Mouse (Mus musculus) retina, postnatal 1 day (tissue): ENCODE results near the gene Dnajb6.
"Not testable (repeated sequence)": the region's sequence is repeated elsewhere in the genome, so short reads cannot be mapped to it uniquely, and the experiment has no call there.

Experiments used
- DNase-seq: peaks from one replicate; pipeline ENCODE4 v3.0.0-alpha.2; 2012

The Dnajb6 gene

DNA sequence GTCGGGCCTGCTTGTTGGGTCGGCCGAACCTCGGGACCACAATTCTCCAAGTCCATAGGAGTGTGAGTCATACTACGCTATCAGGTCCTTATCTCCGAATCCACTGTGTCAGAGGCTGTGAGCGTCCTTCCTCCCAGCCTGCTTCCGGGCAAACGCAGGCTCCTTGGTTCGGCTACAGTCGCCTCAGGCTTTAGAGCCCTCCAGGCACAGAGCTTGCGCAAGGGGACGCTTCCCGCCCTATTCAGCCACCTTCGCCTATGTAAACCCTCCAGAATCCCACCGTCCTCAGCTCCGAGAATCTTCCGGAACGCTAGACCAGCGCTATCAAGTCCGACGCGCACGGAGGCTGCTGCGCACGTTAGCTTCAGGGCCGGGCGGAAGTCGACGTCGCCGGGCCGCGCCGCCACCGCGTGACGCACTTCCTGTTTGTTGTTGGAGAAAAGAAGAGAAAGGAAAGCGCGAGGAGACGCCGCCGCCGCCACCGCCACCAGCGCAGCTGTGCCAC lies at the start of gene Dnajb6, which contains the start of gene Gm5129:
Gene Dnajb6, plus strand, starts transcription at position 132 of the 505 bp plus-strand sequence.
Gene Gm5129, minus strand, starts transcription at position 380 of the 505 bp plus-strand sequence.
- DNase-seq: peak; percentile 96

DNA sequence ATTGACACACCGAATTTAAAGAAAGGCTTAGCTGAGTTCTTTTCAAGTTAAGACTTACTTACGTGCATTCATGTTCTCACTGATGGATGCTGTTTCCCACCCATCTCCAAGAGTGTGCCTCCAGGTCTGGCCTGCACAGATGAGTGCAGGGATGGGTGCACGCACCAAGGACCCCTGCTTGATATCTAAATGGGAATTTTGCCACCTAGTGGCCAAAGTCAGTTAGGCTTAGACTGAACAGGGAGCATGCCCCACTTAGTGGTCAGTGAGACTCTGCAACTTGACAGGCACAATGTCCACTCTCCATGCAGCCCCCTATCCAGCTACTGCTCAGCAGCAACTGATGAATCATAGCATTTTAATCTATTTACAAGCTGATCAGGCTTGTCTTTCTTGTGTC lies 47.8 kb upstream of the Dnajb6 start:
- DNase-seq: peak; percentile 80

DNA sequence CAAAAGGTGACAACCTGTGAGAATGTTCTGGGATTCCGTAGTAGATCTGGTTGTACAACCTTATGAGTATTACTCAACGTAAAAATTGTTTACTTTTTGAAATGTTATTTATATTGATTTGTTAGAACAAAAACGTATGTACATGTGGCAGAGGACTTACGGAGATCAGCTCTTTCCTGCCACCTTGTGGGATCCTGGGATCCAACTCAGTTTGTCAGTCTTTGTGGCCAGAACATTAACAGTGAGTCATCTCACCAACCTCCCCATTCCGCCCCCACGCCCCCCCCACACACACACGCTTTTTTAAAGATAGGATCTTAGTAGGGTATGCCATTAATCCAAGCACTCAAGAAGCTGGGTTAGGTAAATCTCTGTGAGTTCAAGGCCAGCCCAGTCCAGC lies 47.1 kb upstream of the Dnajb6 start:
- DNase-seq: no peak

DNA sequence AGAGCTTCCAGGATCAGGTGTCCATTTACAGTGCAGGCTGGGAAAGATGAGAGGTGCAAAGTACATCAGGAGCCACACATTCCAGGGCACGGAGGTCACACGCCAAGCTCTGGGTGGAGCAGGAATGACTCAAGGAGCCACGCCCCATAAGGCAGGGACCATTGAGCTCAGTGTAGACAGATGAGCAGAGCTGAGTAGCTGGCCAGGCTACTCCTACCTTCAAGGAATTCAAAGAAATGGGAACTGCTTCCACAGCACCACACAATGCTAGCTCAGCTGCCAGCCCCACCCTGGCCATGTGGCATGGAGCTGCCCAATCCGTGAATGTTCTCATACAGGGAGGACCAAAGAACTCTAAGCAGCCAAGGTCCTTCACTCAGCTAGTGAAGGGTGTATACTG lies 37.0 kb upstream of the Dnajb6 start:
- no peak for DNase-seq

DNA sequence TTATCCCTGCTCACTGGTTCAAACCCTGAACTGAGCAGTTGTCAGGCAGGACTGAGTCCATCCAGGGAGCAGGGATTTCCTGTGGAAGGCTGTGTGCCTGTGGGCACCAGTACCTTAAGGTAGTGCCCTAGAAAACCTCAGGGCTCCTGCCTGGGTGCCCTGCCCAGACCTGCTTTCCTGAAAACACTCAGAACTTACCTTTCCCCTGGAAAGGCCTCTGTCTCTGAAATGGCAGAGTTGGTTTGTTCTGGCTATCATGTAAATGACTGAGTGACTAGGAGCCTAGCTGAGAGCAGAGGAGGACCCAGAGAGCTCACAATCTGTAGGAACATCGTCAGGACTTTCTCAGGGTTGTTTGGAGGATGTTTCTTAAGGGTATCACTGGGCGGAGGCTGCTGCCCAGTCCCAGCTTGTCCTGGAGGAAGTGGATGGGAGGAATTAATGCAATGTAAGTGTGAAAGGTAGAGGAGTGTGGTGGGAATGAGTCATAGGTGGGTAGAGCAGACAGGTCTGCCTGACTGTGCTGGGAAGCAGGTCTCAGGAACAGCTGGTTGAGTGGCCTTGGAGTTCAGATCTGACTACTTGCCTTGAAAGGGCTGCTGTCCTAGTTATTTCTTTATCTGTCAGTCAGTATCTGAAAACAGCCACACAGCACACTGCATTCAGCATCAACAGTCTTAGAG lies 35.8 kb upstream of the Dnajb6 start:
- no peak for DNase-seq

DNA sequence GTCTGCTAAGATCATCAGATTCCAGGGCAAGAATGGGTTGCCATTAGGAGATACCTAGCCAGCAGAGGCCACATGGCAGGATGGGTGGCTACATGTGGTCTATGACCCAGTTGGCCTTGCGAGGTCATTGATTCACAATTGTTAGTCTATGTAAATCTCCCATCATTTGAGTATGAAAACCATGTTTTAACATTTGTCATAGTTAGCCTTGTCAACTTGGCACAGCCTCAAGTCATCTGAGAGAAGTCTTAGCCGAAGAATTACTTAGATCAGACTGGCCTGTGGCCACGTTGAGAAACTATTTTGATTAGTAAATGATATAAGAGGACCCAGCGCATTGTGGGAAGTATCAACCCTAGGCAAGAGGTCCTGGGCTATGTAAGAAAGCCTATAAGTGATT lies 28.2 kb upstream of the Dnajb6 start:
- no peak for DNase-seq

DNA sequence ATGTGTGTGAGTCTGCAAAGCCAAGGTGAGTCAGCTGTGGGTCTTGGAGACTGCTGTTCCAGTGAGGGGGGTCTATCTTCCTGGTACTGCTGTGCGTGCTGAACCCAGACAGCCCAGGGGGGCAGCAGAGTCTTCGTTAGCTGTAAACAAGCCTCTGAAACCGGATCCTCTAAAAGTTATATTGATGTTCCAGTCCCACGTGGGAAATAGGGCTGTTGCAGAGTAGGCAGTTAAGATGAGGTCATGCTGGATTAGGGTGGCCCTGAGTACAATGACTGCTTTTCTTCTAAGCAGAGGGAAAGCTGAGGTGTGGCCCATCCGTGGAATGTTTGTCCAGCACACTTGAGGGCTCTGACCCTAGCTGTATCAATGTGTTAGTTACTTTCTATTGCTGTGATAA lies 27.2 kb upstream of the Dnajb6 start:
- DNase-seq: peak; percentile 35

DNA sequence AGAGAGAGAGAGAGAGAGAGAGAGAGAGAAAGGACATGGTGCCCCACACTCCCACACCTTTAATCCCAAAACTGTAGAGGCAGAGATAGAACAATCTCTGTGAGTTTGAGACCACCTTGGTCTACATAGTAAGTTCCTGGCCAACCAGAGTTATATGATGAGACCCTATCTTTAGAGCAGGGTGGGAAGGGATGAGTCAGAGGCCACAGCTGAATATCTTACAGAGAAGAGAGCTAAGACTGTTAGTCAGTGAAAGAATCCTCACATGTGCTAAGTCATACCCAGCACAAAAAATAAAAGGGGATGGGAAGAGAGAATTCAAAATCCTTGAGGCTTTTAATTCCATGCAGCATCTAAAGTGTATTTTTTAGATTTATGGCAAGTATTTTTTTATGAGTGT lies 23.9 kb upstream of the Dnajb6 start:
- no peak for DNase-seq

DNA sequence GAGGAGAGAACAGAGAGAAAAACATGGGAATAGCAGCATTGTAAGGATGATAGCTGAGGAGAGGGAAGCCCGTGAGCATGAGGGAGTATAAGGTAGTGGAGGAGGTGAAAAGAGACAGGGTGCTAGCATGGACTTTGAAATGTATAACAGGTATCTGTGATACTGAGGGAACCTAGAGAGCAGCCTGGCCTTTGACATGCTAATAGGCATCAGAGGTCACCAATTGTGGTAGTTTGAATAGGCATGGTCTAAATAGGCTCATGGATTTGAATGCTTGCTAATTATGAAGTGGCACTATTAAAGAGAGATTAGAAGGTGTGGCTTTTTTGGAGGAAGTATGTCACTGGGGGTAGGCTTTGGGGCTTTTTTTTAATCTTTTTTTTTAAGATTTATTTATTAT lies 22.6 kb upstream of the Dnajb6 start:
- no peak for DNase-seq

DNA sequence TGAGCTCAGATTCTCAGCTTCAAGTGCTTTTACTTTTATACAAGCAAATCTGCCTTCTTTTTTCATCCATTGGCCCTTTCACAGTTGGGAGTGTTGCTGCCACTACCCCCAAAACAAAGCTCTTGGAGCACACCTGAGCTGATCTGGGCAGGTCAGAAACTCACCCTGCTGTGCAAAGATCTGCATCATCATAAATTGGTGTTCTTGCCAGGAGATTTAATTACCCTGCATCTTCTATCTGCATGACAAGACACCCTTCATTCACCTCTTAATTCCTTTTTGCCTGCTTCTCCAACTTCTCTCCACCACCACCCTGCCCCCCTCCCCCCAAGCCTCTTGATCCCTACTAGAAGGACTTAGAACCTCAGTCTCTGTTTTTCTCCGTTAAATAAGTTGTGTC lies 14.3 kb upstream of the Dnajb6 start:
- DNase-seq: no peak

DNA sequence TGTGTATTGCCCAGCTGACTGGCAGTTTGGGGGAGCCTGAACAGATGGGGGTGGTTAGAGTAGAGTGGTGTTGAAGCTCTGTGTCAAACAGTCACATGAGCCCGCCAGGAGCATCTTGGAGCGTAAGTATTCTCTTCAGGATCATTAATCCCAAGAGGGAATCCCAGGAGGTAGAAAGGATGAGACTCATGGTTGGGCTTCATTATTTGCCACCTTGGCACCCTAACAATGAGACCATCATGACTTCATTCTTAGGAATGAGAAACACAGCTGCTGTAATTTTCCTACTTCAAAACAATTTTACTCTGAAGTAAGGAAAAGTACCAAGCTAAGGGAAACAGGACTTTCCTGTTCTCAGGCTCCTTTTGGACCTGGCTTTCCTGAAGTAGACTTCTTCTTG lies 10.1 kb upstream of the Dnajb6 start:
- DNase-seq: no peak

DNA sequence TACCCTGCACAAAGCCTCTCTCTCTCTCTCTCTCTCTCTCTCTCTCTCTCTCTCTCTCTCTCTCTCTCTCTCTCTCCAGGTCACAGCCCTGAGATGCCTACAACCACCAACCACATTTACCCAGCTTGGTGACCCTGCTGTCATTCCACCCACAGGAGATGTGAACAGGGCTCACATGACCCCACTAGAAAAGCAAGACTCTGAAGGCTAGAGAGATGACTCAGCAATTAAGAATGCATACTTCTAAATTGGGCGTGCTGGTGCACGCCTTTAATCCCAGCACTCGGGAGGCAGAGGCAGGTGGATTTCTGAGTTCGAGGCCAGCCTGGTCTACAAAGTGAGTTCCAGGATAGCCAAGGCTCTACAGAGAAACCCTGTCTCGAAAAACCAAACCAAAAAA lies 9.4 kb upstream of the Dnajb6 start:
- not testable (repeated sequence) for DNase-seq

DNA sequence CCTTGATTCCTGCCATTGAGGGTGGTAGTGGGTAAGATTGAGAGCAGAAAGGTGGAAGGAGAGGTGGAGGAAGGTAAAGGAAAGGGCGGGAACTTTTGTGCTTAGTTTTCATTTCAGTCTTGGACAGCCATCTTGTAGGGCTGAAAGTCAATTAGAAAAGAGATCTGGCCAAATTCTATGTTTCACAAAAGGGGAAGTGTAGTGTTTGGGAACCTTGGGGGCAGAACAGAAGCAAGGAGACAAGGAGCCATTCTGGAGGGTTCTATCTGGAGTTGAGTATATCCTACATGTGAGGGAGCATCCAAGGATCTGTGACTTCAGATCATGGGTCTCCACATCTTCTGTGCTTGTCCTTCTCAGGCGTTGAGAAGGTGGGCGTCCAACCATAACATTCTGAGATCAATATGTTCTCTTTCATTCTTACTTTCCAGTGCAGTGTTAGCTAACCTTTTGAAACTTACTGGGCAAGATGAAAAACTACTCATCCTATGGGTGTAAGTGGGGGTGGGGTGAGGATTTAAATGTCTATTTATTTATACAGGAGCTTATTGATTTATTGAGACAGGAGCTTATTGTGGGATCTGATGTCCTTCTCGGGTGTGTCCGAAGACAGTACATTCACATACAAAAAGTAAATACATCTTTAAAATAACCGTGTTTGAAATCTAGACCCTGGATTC lies 517 bp upstream of the Dnajb6 start:
- no peak for DNase-seq

DNA sequence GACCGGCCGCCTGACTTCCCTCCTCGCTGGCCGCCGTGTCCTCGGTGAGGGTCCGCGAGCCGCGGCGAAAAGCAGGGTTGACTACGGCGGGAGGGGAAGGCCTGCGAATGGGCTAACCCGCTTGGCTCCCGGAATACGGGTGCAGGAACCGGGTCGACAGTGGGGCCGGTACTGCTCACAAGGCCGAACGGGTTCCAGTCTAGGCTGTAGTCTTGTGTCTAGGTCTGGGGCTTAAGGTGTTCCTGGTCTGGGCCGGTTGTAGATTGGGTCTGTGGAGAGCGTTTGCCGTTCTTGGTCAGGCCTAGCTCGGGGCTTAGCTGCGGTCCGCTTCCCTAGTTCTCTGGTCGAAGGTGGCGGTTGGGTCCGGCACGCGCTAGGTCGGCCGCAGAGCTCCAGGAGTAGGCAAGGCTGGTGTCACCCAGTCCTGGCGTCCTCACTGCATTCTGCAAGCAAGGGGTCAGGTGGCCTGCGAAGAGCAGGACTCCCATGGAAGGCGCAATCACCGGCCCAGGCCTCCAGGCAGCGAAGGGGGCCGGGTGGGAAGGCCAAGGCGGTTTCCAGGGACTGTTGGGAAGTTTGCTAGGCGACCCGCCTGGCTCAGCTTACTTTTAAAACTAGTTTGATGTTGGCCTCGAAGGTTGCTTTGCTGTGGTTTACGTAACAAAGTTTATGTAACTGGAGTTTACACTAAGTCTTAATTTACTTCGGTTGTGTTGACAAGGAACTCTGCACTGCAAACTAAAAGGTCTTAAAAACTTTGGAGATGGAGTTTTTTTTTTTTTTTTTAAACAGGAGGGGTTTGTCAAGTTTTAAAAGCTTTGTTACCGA lies 799 bp downstream of the Dnajb6 start:
- no peak for DNase-seq

DNA sequence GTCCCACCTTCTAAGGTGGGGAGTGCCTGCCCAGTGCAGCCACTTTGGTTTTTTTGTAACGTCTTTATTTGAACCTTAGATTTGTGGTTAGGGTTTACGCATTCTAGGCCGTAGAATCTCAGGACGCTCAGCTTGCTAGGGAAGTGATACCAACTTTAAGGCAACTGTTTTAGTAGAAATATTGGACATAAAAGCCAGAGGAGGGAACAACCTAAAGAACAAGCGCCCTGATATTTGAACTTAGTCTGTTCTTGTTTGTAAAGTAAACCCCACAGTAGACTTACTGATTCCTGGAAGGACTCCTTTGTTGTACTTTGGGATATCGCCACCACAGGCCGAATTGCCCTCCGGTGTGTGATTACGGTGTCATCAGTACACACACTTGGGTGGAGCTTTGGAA lies 1.5 kb downstream of the Dnajb6 start:
- no peak for DNase-seq

DNA sequence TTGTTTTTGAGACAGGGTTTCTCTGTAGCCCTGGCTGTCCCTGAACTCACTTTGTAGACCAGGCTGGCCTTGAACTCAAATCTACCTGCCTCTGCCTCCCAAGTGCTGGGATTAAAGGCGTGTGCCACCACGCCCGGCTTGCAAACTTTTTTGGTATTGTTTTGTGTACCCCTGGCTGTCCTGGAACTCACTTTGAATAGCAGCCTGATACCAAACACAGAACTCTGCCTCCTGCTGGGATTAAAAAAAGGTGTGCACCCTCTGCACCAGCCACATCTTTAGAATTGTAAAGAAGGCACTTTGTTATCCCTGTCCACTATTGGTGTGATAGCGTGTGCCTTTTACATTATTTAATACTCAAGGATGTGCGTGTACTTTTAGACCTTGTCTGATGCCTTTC lies 2.0 kb downstream of the Dnajb6 start:
- DNase-seq: no peak

DNA sequence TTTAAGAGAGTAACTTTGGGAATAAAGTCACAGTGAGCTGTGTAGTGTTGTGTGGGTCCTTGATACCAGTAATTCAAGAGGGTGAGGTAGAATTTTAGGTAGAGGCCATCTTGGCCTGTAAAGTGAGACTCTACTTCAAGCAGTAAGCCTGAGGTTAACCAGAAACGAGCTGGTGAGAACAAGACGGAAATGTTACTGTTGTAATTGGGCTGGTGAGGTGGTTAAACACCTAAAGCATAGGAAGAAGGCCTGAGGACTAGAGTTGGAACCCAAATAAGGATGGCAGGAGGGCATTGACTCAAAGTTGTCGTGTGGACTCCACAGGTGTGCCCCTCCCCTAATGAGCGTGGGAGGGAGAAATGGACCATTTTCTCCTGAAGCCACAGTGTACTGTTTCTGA lies 2.6 kb downstream of the Dnajb6 start:
- DNase-seq: no peak

DNA sequence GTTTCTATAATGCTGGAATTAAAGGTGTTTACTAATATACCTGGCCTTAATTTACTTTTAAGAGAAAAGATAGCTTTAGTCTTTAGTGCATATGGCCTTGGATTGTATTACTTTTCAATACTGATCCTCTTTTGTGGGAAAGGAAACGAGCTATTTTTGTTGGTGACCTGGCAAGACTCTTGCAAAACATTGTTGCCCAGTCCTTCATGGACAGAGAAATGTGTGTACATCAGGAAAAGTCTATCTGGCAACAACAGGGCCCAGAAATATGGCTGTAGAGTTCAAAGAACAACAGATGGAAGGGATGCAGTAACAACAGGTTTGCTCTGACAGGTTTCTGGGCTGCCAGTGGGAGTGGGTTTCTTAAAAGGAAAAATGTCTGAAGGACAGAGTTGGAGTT lies 5.2 kb downstream of the Dnajb6 start:
- DNase-seq: no peak

DNA sequence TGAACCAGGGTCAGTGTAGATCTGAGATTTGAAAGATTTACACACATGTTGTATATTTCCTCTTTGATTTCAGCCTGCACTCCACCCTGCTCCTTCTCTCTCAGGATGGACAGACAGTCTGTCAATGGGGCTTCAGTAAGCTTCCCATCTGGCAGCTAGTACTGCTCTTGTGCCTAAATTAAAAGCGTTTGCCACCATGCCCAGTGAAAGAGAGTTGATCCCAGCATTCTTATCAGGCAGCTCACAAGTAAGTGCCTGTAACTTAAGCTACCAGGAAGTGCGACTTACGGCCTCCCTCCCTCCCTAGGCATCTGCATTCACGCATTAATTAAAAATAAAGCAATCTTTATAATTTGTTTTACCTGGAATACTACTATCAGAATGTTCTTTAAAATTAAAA lies 5.6 kb downstream of the Dnajb6 start:
- DNase-seq: no peak

DNA sequence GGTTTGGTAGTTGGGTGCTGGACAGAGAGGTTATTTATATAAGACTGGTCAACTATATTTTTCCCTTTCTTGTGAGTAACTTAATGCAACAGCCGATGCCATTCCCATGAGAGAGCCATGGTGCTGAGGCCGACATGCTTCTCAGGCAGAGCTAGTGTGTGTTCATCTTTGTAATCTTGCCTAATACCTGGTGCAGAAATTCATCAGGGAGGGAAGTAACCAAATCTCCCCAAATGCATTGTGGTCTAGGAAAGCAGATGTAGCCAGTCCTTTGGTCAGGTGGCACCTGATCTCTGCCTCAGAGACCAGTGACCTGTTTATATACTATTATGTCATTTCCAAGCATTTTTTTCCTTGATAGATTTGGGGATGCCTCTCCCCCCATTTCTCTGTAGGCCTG lies 12.2 kb downstream of the Dnajb6 start:
- DNase-seq: no peak

DNA sequence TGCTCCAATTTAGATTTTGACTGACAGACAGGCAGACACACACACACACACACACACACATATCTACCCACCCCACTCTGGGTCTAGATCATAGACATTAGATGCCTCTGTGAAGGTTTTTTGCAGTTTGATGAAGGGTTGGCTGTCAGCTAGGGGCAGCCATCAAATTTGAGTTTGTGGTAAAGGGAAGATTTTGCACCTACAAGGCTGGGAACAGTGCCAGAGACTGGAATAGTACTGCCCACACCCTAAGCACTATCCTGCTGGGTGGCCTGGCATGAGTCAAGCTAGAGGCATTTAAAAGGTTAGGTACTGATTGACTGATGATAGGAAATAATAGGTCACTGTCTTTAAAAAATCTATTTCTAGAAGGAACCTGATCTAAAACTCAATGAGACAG lies 15.8 kb downstream of the Dnajb6 start:
- DNase-seq: no peak

DNA sequence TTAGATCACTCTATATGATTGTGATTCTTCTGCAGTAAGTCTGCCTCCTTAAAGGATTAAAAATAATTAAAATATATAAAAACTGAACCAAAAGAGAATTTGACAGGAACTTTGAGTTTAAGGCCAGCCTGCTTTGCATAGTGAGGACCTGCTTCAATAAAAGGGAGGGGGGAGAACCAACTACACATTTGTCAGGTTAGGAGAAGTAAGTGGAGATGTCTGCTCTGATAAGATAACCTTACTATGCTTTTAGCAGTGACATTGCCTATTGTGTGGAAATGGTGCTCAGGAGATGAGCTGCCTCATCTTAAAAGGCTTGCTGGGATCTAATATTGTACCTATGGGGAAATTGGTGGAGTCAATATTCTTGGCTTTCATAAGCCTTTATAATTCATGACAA lies 17.4 kb downstream of the Dnajb6 start:
- no peak for DNase-seq

DNA sequence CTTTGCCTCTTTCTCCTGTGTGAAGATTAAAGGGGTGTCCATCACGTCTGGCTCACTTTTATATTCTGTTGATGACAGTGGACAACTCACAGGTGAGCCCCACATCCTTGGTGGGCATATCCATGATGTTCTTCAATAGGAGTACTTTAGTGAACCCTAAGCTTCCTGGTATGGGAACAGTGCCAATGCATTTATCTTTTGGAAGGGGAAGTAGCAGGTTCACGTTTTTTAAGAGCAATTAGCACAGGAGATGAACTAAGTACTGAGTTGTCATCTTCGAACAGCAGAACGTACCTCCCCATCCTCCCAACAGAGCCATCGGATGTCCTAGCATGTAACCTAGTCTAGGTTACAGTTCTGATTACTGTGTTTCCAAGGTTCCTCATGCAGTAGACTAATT lies 23.8 kb downstream of the Dnajb6 start:
- no peak for DNase-seq

DNA sequence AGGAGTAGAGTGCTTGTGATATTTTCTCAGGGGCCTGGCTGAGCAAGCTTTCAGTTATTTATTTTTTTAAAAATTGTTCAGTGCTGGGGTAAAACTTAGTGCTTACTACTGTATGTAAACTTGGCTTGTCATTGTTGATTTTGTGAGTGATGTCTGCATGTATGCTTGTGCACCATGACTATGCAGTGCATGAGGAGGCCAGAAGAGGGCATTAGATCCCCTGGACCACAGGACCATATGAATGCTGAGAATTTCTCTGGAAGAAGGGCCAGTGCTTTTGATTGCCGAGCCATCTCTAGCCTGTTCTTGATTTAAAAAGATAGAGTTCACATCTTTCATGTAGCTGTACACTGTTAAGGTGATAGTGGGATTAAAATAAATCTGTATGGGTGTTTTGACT lies 35.4 kb downstream of the Dnajb6 start:
- peak; percentile 20 for DNase-seq
